Mouse (Mus musculus) E14TG2a.4 (cell line): ENCODE measurements around the gene Wdr27.
"Not testable (repeated sequence)": the region's sequence is repeated elsewhere in the genome, so short reads cannot be mapped to it uniquely, and the experiment has no call there.

Experiments
- CTCF ChIP-seq: conservative IDR thresholded peaks from 2 replicates; pipeline ENCODE4 v1.5.1; 2014; ENCODE audit warnings: low read length
- POU5F1 ChIP-seq: IDR thresholded peaks from 2 replicates; pipeline ENCODE4 v1.6.1; 2014; ENCODE audit warnings: low read length, borderline replicate concordance

- not testable (repeated sequence) for TF ChIP-seq CTCF, POU5F1
Observed at GRCm38 (mm10) chr17:14968373-14968913, 25.5 kb upstream of the Wdr27 start.
